Mouse (Mus musculus) midbrain, embryonic 16.5 days (tissue): ENCODE data around the gene Mypop. TPM values are rescaled to one million over a fixed set of nuclear protein-coding genes. Genes with fewer than 3 reads are reported as not detected.

Source experiments
- ATAC-seq: fragments of 200-750 bp; cut with Nextera tagmentation; 2 replicates; pipeline ENCODE4 v1.8.0; 2017; ENCODE audit warnings: moderate TSS enrichment
- H3K27ac ChIP-seq: fragments of 300-500 bp; sonication (generic); 2 replicates; pipeline ENCODE4 v1.5.1; 2014; ENCODE audit warnings: mild to moderate bottlenecking, low read length, mixed read lengths
- H3K27me3 ChIP-seq: fragments of 300-500 bp; sonication (generic); 2 replicates; pipeline ENCODE4 v1.6.1; 2014; ENCODE audit warnings: low read depth, low read length, mixed read lengths; ENCODE audit not compliant: control insufficient read depth, insufficient read depth
- H3K36me3 ChIP-seq: fragments of 300-500 bp; sonication (generic); 2 replicates; pipeline ENCODE4 v1.6.1; 2014; ENCODE audit warnings: mild to moderate bottlenecking, low read length, moderate library complexity, mixed read lengths; ENCODE audit not compliant: control insufficient read depth, insufficient read depth
- H3K4me1 ChIP-seq: fragments of 300-500 bp; sonication (generic); 2 replicates; pipeline ENCODE4 v1.6.1; 2014; ENCODE audit warnings: mild to moderate bottlenecking, low read length, mixed read lengths; ENCODE audit not compliant: control insufficient read depth, insufficient read depth
- H3K4me2 ChIP-seq: fragments of 300-500 bp; sonication (generic); 2 replicates; pipeline ENCODE4 v1.6.1; 2014; ENCODE audit warnings: mild to moderate bottlenecking, low read length, mixed read lengths
- H3K4me3 ChIP-seq: fragments of 300-500 bp; sonication (generic); 2 replicates; pipeline ENCODE4 v1.5.1; 2014; ENCODE audit warnings: low read depth, mild to moderate bottlenecking, low read length, moderate library complexity, mixed read lengths
- H3K9ac ChIP-seq: fragments of 300-500 bp; sonication (generic); 2 replicates; pipeline ENCODE4 v1.6.1; 2014; ENCODE audit warnings: low read depth, low read length, mixed read lengths
- H3K9me3 ChIP-seq: fragments of 300-500 bp; sonication (generic); replicated peaks from 2 replicates; pipeline ENCODE4 v1.6.1; 2014; ENCODE audit warnings: mild to moderate bottlenecking, low read length, mixed read lengths; ENCODE audit not compliant: control insufficient read depth, poor library complexity, severe bottlenecking
- WGBS: fragments of 180-500 bp; shearing (Covaris S2); extraction: QIAGEN DNeasy Blood & Tissue Kit; methylation state at CpG from one replicate; pipeline ENCODE4 v1.1.7; 2014; 5-methylcytosine and 5-hydroxymethylcytosine counted together
- polyA plus RNA-seq: library from polyadenylated mRNA; unstranded; fragments of >200 nt; fragmentation: Nextera tagmentation; extraction: Ambion mirVana; gene quantifications from 2 replicates; pipeline ENCODE4 v1.2.1, GENCODE M21; 2015

Mypop gene
- 3.9 and 5.1 TPM in 2 replicates for polyA plus RNA-seq

GRCm38 (mm10) chr7:18990601-18991295, at the start of gene Mypop:
Gene Mypop, plus strand, starts transcription at chr7:18991245.
- peak within 1 kb of the TSS; percentile 91 for H3K4me2 ChIP-seq
- H3K9ac ChIP-seq, result peak within 1 kb of the TSS; percentile 78
- H3K4me3 ChIP-seq, result peak within 1 kb of the TSS; percentile 67
- no peaks in the 10 kb centered on the region for H3K27me3 ChIP-seq
- H3K9me3 ChIP-seq, result no peaks in the 10 kb centered on the region
- H3K27ac ChIP-seq, result peak within 1 kb of the TSS; percentile 95
- peak; percentile 92 for ATAC-seq
- WGBS, result under 1% methylated on average over 37 of the region's 37 CpGs
- H3K4me1 ChIP-seq, result peaks cover 31% of the 10 kb centered on the region
- H3K36me3 ChIP-seq, result no peaks in the 10 kb centered on the region

GRCm38 (mm10) chr7:18942376-18942775, 48.7 kb upstream of the Mypop start:
- H3K9ac ChIP-seq, result peak overlapping the region; percentile 27; the same call in 1 of the 2 replicates
- no peak overlapping the region for H3K4me3 ChIP-seq
- H3K4me1 ChIP-seq, result peaks cover 22% of the 10 kb centered on the region
- no peaks in the 10 kb centered on the region for H3K27me3 ChIP-seq
- ATAC-seq, result peak; percentile 46
- peak overlapping the region; percentile 48; the same call in 1 of the 2 replicates for H3K27ac ChIP-seq
- no peaks in the 10 kb centered on the region for H3K9me3 ChIP-seq
- WGBS, result 0% methylated on average over 1 of the region's 1 CpGs
- H3K4me2 ChIP-seq, result peak overlapping the region; percentile 5; the same call in 1 of the 2 replicates
- H3K36me3 ChIP-seq, result peaks cover 17% of the 10 kb centered on the region

- Histone ChIP-seq H3K27ac (0 out of 2 replicates have a peak overlapping the region, but pooled peaks have one; percentile 0), H3K4me1 (peaks cover 22% of the 10 kb centered on the region), H3K36me3 (peaks cover 21% of the 10 kb centered on the region), H3K4me2 (no peak overlapping the region), H3K9ac (no peak overlapping the region), H3K27me3 (no peaks in the 10 kb centered on the region), H3K9me3 (no peaks in the 10 kb centered on the region), H3K4me3 (no peak overlapping the region)
- ATAC-seq, result no peak
- WGBS, result 36% methylated on average over 9 of the region's 9 CpGs
Measured at GRCm38 (mm10) chr7:18942815-18943214, 48.2 kb upstream of the Mypop start.

GRCm38 (mm10) chr7:18948151-18948550, 42.9 kb upstream of the Mypop start:
- Histone ChIP-seq H3K4me1 (peaks cover 40% of the 10 kb centered on the region), H3K36me3 (peaks cover 22% of the 10 kb centered on the region), H3K9ac (no peak overlapping the region)

GRCm38 (mm10) chr7:18949781-18950522, 41.1 kb upstream of the Mypop start:
- 7% methylated on average over 12 of the region's 12 CpGs for WGBS
- Histone ChIP-seq H3K9ac (peak overlapping the region; percentile 43), H3K9me3 (no peaks in the 10 kb centered on the region), H3K36me3 (peaks cover 17% of the 10 kb centered on the region), H3K27me3 (no peaks in the 10 kb centered on the region), H3K4me3 (0 out of 2 replicates have a peak overlapping the region, but pooled peaks have one; percentile 5), H3K4me2 (peak overlapping the region; percentile 47), H3K27ac (peak overlapping the region; percentile 92), H3K4me1 (peaks cover 38% of the 10 kb centered on the region)
- peak; percentile 88 for ATAC-seq

More at GRCm38 (mm10) chr7:18948151-18948550, 42.9 kb upstream of the Mypop start:
- Histone ChIP-seq H3K27me3 (no peaks in the 10 kb centered on the region), H3K4me3 (no peak overlapping the region), H3K27ac (peak overlapping the region; percentile 92), H3K9me3 (no peaks in the 10 kb centered on the region), H3K4me2 (no peak overlapping the region)
- no peak for ATAC-seq
- WGBS, result 37% methylated on average over 6 of the region's 6 CpGs

GRCm38 (mm10) chr7:18950523-18951315, 40.3 kb upstream of the Mypop start:
- Histone ChIP-seq H3K4me3 (0 out of 2 replicates have a peak overlapping the region, but pooled peaks have one; percentile 5), H3K27me3 (no peaks in the 10 kb centered on the region), H3K4me2 (peak overlapping the region; percentile 47), H3K9me3 (no peaks in the 10 kb centered on the region), H3K27ac (peak overlapping the region; percentile 92), H3K36me3 (peaks cover 15% of the 10 kb centered on the region), H3K4me1 (peaks cover 38% of the 10 kb centered on the region), H3K9ac (peak overlapping the region; percentile 43; the same call in 1 of the 2 replicates)
- 11% methylated on average over 18 of the region's 18 CpGs for WGBS
- ATAC-seq, result peak; percentile 60

- H3K9me3 ChIP-seq, result no peaks in the 10 kb centered on the region
- peak overlapping the region; percentile 92 for H3K27ac ChIP-seq
- peaks cover 38% of the 10 kb centered on the region for H3K4me1 ChIP-seq
- H3K27me3 ChIP-seq, result no peaks in the 10 kb centered on the region
- peaks cover 14% of the 10 kb centered on the region for H3K36me3 ChIP-seq
- ATAC-seq, result no peak
- no peak overlapping the region for H3K4me3 ChIP-seq
- H3K4me2 ChIP-seq, result no peak overlapping the region; the same call in 1 of the 2 replicates
- no peak overlapping the region for H3K9ac ChIP-seq
- 23% methylated on average over 15 of the region's 15 CpGs for WGBS
Measured at GRCm38 (mm10) chr7:18951397-18951796, 39.6 kb upstream of the Mypop start.

GRCm38 (mm10) chr7:18957569-18958383, 33.3 kb upstream of the Mypop start:
- WGBS, result under 1% methylated on average over 86 of the region's 107 CpGs
- Histone ChIP-seq H3K27ac (peak overlapping the region; percentile 38), H3K27me3 (no peaks in the 10 kb centered on the region), H3K4me1 (peaks cover 29% of the 10 kb centered on the region), H3K4me3 (peak overlapping the region; percentile 28), H3K4me2 (peak overlapping the region; percentile 50), H3K36me3 (peaks cover 11% of the 10 kb centered on the region; the same call in 1 of the 2 replicates), H3K9me3 (no peaks in the 10 kb centered on the region), H3K9ac (peak overlapping the region; percentile 56)
- ATAC-seq, result peak; percentile 18; the same call in 1 of the 2 replicates
